Mouse (Mus musculus) gonadal fat pad, adult 2 months (tissue): ENCODE results near the gene Fam155a. TPM values are rescaled to one million over a fixed set of nuclear protein-coding genes. Genes with fewer than 3 reads are reported as not detected.
"Not testable (repeated sequence)": the region's sequence is repeated elsewhere in the genome, so short reads cannot be mapped to it uniquely, and the experiment has no call there.

Experiments used
- DNase-seq: peaks from one replicate; pipeline ENCODE4 v3.0.0-alpha.2; 2012; ENCODE audit warnings: low read depth
- polyA plus RNA-seq: library from polyadenylated mRNA; depleted of rRNA; stranded (reverse); fragments of >200 nt; gene quantifications from 2 replicates; pipeline ENCODE4 v1.2.3, GENCODE M21; 2012

Fam155a gene
- polyA plus RNA-seq, 1 experiment, result 0.23 TPM

- DNase-seq, result not testable (repeated sequence)
Measured at GRCm38 (mm10) chr8:9660014-9660413, 110.9 kb downstream of the Fam155a start.

GRCm38 (mm10) chr8:9656901-9657300 lies 114.1 kb downstream of the Fam155a start:
- no peak for DNase-seq

- no peak for DNase-seq
Measured at GRCm38 (mm10) chr8:9654826-9655225, 116.1 kb downstream of the Fam155a start.

- no peak for DNase-seq
Measured at GRCm38 (mm10) chr8:9653643-9654042, 117.3 kb downstream of the Fam155a start.

GRCm38 (mm10) chr8:9638162-9638561 lies 132.8 kb downstream of the Fam155a start:
- no peak for DNase-seq

- DNase-seq, result no peak
Measured at GRCm38 (mm10) chr8:9635240-9635639, 135.7 kb downstream of the Fam155a start.

GRCm38 (mm10) chr8:9607086-9607701 lies 163.8 kb downstream of the Fam155a start:
- DNase-seq, result no peak

GRCm38 (mm10) chr8:9596003-9596402 lies 175.0 kb downstream of the Fam155a start:
- no peak for DNase-seq

GRCm38 (mm10) chr8:9581836-9582235 lies 189.1 kb downstream of the Fam155a start:
- no peak for DNase-seq

GRCm38 (mm10) chr8:9580192-9580591 lies 190.8 kb downstream of the Fam155a start:
- no peak for DNase-seq

- no peak for DNase-seq
Measured at GRCm38 (mm10) chr8:9571977-9572376, 199.0 kb downstream of the Fam155a start.

GRCm38 (mm10) chr8:9569516-9570170 lies 201.3 kb downstream of the Fam155a start:
- no peak for DNase-seq

- no peak for DNase-seq
Measured at GRCm38 (mm10) chr8:9549199-9549598, 221.8 kb downstream of the Fam155a start.

GRCm38 (mm10) chr8:9547558-9547954 lies 223.4 kb downstream of the Fam155a start:
- no peak for DNase-seq

- no peak for DNase-seq
Measured at GRCm38 (mm10) chr8:9546919-9547557, 223.9 kb downstream of the Fam155a start.

GRCm38 (mm10) chr8:9546429-9546828 lies 224.5 kb downstream of the Fam155a start:
- DNase-seq, result no peak

- DNase-seq, result no peak
Measured at GRCm38 (mm10) chr8:9545665-9546064, 225.3 kb downstream of the Fam155a start.

- DNase-seq, result no peak
Measured at GRCm38 (mm10) chr8:9535730-9536372, 235.1 kb downstream of the Fam155a start.

GRCm38 (mm10) chr8:9526515-9526914 lies 244.4 kb downstream of the Fam155a start:
- no peak for DNase-seq

- DNase-seq, result no peak
Measured at GRCm38 (mm10) chr8:9521577-9521976, 249.4 kb downstream of the Fam155a start.

- no peak for DNase-seq
Measured at GRCm38 (mm10) chr8:9500751-9501150, 270.2 kb downstream of the Fam155a start.

- no peak for DNase-seq
Measured at GRCm38 (mm10) chr8:9494225-9494598, 276.7 kb downstream of the Fam155a start.
